Mouse (Mus musculus) kidney, postnatal 25 days (tissue): ENCODE results near the gene Ubc.
"Not testable (repeated sequence)": the region's sequence is repeated elsewhere in the genome, so short reads cannot be mapped to it uniquely, and the experiment has no call there.

Experiments
- DNase-seq, 2 experiments: peaks; one replicate each; pipeline ENCODE4 v3.0.0; 2021; ENCODE audit warnings: mixed read lengths in 2 of 2

Gene Ubc

DNA sequence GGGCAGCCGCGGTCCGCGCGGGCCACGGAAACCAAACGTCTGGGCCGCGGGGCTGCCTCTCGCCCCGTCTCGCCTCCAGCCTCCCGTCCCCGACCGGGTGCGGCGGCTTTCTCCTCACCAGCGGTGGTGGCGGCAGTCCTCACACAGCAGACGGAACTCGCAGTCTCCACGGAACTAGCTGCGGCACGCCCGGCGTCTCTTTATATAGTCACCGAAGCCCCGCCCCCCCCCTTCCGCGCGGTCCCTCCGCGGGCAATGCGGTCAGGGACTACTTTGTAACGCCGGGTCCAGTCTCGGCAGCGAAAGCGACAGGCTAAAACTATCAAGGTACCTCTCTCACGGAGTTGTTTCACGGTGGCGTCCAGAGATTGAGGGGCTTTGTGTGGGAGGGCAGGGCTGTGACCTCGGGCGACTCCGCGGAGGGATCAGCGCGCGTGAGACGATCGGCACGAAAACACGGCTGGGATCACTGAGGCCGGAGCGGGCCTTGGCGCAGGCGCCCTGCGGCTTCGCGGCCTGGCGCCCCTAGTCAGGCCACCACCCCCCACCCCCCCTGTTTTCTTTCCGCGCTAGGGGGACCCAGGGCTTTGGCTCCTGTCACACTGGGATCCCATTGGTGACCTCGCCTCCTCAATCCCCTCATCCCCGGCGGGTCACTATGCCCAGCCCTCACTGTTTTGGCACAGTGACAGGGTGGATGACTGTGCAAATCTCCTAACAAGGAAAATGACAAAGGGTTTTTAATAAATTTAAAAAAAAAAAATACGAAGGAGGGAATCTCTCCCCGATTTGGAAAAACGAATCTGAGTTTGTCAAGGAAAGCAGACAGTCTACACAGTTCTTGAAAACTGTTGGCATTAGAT, at the start of gene Ubc:
Ubc (minus strand) TSS at position 624 of the 863 bp plus-strand sequence.
- DNase-seq = peak; percentile 95 to 96

DNA sequence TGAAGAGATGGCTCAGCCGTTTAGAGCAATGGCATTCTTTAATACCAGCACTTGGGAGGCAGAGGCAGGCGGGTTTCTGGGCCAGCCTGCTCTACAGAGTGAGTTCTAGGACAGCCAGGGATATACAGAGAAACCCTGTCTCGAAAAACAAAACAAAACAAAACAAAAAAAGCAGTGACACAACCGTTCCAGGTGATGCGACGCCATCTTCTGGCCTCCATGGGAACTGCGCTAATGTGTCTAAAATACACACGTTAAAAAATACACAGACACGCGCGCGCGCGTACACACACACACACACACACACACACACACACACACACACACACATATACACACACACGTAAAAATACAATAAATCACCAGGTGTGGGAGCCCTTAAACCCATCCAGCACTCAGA, 44.3 kb upstream of the Ubc start:
- peak in 1 of 2 experiments; percentile 7 for DNase-seq

GRCm38 (mm10) chr5:125433793-125434337, 43.9 kb upstream of the Ubc start, which contains the start of gene Dhx37:
TSS of gene Dhx37 (minus strand) at chr5:125434121.
- peak; percentile 95 to 97 for DNase-seq

GRCm38 (mm10) chr5:125432324-125432723, 42.3 kb upstream of the Ubc start:
- DNase-seq = not testable (repeated sequence)

- no peak for DNase-seq
Observed at GRCm38 (mm10) chr5:125426343-125426742, 36.3 kb upstream of the Ubc start.

- no peak for DNase-seq
Observed at GRCm38 (mm10) chr5:125425698-125426276, 35.8 kb upstream of the Ubc start.

GRCm38 (mm10) chr5:125419124-125419523, 29.1 kb upstream of the Ubc start:
- no peak for DNase-seq

GRCm38 (mm10) chr5:125418636-125419035, 28.6 kb upstream of the Ubc start:
- no peak for DNase-seq

GRCm38 (mm10) chr5:125416183-125416582, 26.2 kb upstream of the Ubc start:
- DNase-seq = no peak

DNA sequence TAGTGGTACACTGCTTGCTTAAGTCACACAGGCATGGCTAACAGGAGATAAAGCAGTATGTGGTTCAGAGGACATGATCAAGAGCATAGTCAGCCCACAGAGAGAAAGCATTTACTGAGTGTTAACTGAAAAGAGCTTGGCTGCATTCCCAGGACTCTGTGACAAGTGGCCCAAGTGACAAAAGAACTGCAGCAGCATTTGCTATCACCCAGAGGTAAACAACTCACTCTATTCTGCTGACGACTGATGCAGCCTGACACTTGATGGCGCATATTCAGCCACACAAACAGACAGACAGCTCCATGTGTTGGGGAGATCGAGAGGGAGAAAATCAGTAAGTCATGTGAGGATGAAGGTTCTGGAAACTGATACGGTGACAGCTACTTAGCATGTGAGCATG, 23.8 kb upstream of the Ubc start:
- DNase-seq = peak in 1 of 2 experiments; percentile 22

DNA sequence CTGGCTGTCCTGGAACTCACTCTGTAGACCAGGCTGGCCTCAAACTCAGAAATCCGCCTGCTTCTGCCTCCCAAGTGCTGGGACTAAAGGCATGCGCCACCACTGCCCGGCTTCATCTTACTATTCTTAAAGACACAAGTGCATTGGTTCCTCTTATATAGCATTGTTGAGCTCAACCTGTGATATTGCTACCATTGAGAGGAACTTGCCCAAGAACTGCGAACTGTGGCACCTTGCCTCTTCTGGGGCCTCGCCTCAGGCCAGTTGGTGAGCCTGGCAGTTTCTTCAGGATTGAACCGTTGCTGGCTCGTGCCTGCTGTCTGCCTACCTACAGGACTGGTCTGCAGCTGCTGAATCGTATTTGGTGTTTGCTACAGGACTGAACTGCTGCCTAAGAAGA, 22.5 kb upstream of the Ubc start:
- peak in 1 of 2 experiments; percentile 17 for DNase-seq

DNA sequence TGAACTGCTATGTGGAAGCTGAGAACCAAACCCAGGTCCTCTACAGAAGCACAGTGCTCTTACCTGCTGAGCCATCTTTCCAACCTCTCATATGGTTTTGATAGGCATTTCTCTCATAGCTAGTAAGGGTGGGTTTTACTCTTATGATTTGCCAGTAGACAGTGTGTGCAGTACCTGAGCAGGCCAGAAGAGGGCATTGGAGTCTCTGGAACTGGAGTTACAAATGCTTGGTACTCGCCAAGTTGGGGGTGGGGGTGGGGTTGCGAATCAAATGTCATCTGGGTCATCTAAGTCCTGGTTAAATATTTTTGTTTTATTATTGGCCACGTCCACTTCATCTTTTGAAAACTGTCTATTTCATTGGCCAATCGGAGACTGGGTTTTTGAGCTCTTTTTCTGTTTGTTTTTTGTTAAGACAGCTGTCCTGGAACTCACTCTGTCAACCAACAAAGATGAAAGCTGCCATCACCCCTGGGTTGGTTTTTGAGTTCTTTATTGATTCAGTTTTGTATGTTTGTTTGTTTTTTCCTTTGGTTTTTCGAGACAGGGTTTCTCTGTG, 22.0 kb upstream of the Ubc start:
- peak; percentile 78 to 88 for DNase-seq

DNA sequence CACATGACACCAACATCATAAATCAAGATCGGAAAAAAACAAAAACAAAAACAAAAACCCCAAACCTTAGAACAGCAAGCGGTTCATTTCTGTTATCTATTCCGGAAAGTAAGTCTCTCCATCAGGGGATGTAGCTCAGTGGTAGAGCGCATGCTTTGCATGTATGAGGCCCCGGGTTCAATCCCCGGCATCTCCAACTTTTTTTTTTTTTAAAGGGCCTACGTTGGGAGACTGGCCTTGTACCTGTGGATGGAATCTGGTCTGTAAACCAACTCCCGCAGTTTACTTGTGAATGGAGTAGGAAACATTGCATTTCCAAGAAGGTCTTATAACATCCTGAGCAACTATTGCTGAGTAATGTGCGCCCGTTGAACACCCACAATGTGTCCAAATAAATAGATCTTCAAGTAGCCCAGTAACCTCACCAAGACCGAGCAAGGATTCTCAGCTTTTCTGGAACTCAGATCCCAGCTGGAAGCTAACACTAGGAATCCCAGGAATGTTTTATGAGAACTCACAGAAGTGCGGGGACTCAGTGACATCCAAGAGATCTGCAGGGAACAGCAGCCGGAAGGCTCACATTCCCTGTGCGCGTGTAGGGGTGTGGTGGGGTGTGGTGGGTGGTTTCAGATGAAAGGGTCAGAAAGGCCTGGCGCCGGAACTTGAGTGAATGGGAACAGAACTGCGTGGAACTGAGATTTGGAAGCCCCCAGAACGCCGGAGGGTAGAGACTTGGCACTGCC, 19.5 kb upstream of the Ubc start:
- DNase-seq = peak; percentile 37 to 45

DNA sequence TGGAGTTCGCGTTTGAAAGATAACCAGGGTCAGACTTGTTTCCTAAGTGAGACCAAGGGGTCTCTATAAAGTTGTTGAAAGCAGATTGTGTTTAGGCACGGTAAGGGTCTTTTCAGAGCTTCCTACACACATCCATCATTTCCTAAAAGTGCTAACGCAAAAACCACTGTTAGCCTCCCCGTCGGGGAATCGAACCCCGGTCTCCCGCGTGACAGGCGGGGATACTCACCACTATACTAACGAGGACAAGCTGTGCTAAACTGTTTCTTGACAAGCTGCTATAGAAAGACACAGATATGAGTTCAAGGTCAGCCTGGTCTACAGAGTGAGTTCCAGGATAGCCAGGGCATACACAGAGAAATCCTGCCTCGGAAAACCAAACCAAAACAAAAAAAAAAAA, 18.8 kb upstream of the Ubc start:
- DNase-seq = peak; percentile 85 to 87

DNA sequence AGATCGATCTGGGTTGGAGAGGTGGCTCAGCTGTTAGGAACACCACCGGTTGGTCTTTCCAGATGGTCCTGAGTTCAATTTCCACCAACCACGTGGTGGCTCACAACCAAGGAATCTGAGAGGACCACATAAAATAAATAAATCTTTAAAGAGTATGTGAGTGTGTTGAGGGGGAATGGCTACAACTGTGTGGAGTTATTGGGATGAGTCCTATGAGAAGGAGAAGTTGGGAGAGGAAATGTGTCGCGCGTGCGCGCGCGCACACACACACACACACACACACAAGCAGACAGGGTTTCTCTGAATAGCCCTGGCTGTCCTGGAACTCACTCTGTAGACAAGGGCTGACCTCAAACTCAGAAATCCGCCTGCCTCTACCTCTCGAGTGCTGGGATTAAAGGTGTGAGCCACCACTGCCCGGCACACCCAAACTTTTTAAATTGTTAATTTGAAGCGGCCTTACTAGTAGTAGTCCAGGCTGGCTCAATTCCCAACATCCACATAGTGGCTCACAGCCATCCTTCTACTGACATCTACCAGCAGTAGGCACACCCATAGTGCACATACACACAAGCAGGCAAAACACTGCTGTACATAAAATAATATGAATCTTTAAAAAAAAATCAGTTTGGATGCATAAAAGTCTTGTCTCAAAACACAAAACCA, 18.0 kb upstream of the Ubc start:
- peak in 1 of 2 experiments; percentile 34 for DNase-seq

GRCm38 (mm10) chr5:125407020-125407830, 17.2 kb upstream of the Ubc start:
- DNase-seq = peak in 1 of 2 experiments; percentile 28

DNA sequence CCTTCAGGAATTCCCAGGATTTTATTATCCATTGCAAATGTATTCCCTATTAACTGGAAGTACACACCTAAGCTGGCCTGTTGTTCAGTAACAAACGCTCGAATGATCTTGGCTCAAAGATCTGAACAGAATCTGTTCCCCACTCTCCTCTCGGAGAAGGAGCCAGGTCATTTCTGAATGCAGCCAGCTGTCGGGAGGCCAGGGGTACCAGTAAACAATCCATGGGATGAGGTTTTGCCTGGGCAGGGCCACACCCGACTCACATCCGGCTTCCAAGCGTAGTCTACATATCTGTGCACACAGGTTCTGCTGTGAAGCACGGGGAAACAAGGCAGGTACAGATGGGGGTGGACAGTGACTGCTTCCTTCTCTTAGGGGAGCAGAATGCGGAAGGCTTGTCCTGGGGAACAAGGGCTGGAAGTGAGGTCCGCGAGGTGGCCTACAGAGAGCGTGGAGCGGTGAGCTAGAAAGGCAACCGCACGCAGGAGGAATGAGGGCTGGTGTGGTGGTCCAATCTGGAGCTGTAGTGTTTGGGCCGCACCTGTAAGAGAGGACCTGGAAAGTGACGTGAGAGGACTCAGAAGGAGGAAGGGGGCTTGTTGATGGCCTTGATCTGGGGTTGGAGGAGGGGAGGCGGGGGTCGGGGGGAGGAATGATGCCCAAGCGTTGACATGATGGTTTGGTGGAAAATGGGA, 16.5 kb upstream of the Ubc start:
- DNase-seq = peak; percentile 64 to 78

DNA sequence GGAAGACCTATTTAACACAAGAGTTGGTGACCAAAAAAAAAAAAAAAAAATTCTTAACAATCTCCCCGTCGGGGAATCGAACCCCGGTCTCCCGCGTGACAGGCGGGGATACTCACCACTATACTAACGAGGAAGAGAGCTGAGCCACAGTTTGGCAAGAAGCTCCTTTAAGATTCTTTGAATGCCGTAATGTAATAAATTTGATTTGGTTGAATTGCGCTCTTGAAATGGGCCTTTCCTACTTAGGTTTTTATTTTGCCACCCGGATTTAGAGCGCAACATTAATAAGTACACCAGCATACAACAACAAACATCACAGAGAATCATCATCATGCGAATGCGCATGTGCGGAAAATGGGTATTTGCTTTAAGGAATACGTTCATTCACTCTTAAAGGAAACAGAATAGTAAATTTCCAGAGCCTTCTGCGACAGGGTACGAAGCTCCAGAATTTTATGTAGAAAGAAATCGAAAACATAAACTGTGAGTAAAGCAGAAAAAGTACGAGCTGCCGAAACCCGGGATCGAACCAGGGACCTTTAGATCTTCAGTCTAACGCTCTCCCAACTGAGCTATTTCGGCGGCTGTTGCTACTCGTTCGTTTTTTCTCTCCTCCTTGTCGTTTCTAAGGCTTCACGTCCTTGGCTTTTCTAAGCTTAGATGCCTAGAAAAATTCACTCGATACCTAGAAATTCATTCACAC, 15.7 kb upstream of the Ubc start:
- peak; percentile 86 to 93 for DNase-seq

GRCm38 (mm10) chr5:125404903-125405545, 15.0 kb upstream of the Ubc start:
- DNase-seq = peak; percentile 52 to 74
